Mouse (Mus musculus) CH12.LX (cell line): ENCODE results near the gene Deup1. TPM values are rescaled to one million over a fixed set of nuclear protein-coding genes. Genes with fewer than 3 reads are reported as not detected.
"Not testable (repeated sequence)": the region's sequence is repeated elsewhere in the genome, so short reads cannot be mapped to it uniquely, and the experiment has no call there.

Experiments
- DNase-seq: peaks from one replicate; pipeline ENCODE4 v3.0.0-alpha.2; 2013; ENCODE audit errors: extremely low read depth
- H3K27ac ChIP-seq: 2 replicates; pipeline ENCODE4 v1.5.1; 2012; ENCODE audit warnings: low read depth, mild to moderate bottlenecking, control low read depth, moderate library complexity; ENCODE audit not compliant: insufficient read depth
- H3K27me3 ChIP-seq: replicated peaks from 2 replicates; pipeline ENCODE3; 2012; ENCODE audit warnings: inconsistent platforms
- H3K36me3 ChIP-seq, 2 experiments: replicated peaks in 1 of 2; 2 replicates each; pipeline versions ENCODE3 to v1.6.1; 2012; ENCODE audit warnings: inconsistent platforms in 1 of 2, low read length in 1 of 2, mild to moderate bottlenecking in 1 of 2, mixed read lengths in 1 of 2, moderate library complexity in 1 of 2; ENCODE audit not compliant: control insufficient read depth in 1 of 2, insufficient read depth in 1 of 2
- H3K4me1 ChIP-seq, 2 experiments: 2 replicates each; pipeline ENCODE4 v1.6.1; 2012; ENCODE audit warnings: inconsistent platforms in 1 of 2, moderate library complexity in 1 of 2; ENCODE audit not compliant: insufficient read depth in 2 of 2, control insufficient read depth in 1 of 2
- H3K4me2 ChIP-seq: 2 replicates; pipeline ENCODE4 v1.6.1; 2012; ENCODE audit warnings: low read depth, mild to moderate bottlenecking, control low read depth; ENCODE audit not compliant: poor library complexity, insufficient read depth, severe bottlenecking
- H3K4me3 ChIP-seq, 3 experiments: fragments of 150-350 bp in 1 of 3; sonication (generic) in 1 of 3; replicated peaks in 1 of 3; 2 replicates each; pipeline versions ENCODE3 to v1.5.1; 2011 to 2012; ENCODE audit warnings: low read depth in 2 of 3, low read length in 2 of 3, mild to moderate bottlenecking in 2 of 3, moderate library complexity in 2 of 3, control low read depth in 1 of 3, improper control_type of control experiment in 1 of 3, inconsistent platforms in 1 of 3, mixed read lengths in 1 of 3; ENCODE audit not compliant: poor library complexity in 1 of 3
- H3K79me2 ChIP-seq: replicated peaks from 2 replicates; pipeline ENCODE4 v1.6.1; 2012; ENCODE audit warnings: mild to moderate bottlenecking, moderate library complexity; ENCODE audit not compliant: control insufficient read depth, poor library complexity, insufficient read depth, severe bottlenecking; ENCODE audit errors: extremely low read depth
- H3K9ac ChIP-seq: 2 replicates; pipeline ENCODE4 v1.6.1; 2012; ENCODE audit warnings: low read depth, mild to moderate bottlenecking, control low read depth, moderate library complexity; ENCODE audit not compliant: insufficient read depth
- H3K9me3 ChIP-seq: replicated peaks from 2 replicates; pipeline ENCODE3; 2012; ENCODE audit warnings: low read length, inconsistent platforms, mixed read lengths
- BHLHE40 ChIP-seq: IDR thresholded peaks from 2 replicates; pipeline ENCODE4 v1.6.1; 2011; ENCODE audit warnings: mild to moderate bottlenecking, low read depth, low read length, improper control_type of control experiment
- CHD1 ChIP-seq: IDR thresholded peaks from 2 replicates; pipeline ENCODE4 v1.6.1; 2012; ENCODE audit warnings: low read depth, low read length, improper control_type of control experiment, inconsistent platforms
- CHD2 ChIP-seq: IDR thresholded peaks from 2 replicates; pipeline ENCODE4 v1.6.1; 2011; ENCODE audit warnings: low read length, improper control_type of control experiment
- CTCF ChIP-seq, 2 experiments: IDR thresholded peaks in 1 of 2; conservative IDR thresholded peaks in 1 of 2; 2 replicates each; pipeline ENCODE4 v1.5.1; 2011 to 2012; ENCODE audit warnings: low read depth in 2 of 2, low read length in 2 of 2, improper control_type of control experiment in 1 of 2, inconsistent platforms in 1 of 2, mild to moderate bottlenecking in 1 of 2, moderate library complexity in 1 of 2
- E2F4 ChIP-seq: IDR thresholded peaks from 2 replicates; pipeline ENCODE4 v1.6.1; 2011; ENCODE audit warnings: low read depth, low read length, improper control_type of control experiment; ENCODE audit not compliant: insufficient replicate concordance
- ELF1 ChIP-seq: IDR thresholded peaks from 2 replicates; pipeline ENCODE4 v1.6.1; 2014; ENCODE audit warnings: low read depth, mild to moderate bottlenecking, inconsistent platforms, low read length, improper control_type of control experiment
- EP300 ChIP-seq: IDR thresholded peaks from 2 replicates; pipeline ENCODE4 v1.6.1; 2011; ENCODE audit warnings: low read length, improper control_type of control experiment
- ETS1 ChIP-seq: conservative IDR thresholded peaks from 2 replicates; pipeline ENCODE4 v1.6.1; 2012; ENCODE audit warnings: low read depth, mild to moderate bottlenecking, inconsistent platforms, low read length, improper control_type of control experiment, moderate library complexity
- GABPA ChIP-seq: IDR thresholded peaks from 2 replicates; pipeline ENCODE4 v1.6.1; 2012; ENCODE audit warnings: low read depth, low read length, improper control_type of control experiment, inconsistent platforms; ENCODE audit not compliant: insufficient replicate concordance
- HCFC1 ChIP-seq: IDR thresholded peaks from 2 replicates; pipeline ENCODE4 v1.6.1; 2012; ENCODE audit warnings: low read depth, mild to moderate bottlenecking, inconsistent platforms, low read length, improper control_type of control experiment
- IRF4 ChIP-seq: IDR thresholded peaks from 2 replicates; pipeline ENCODE4 v1.6.1; 2014; ENCODE audit warnings: low read depth, mild to moderate bottlenecking, inconsistent platforms, low read length, improper control_type of control experiment
- JUND ChIP-seq: conservative IDR thresholded peaks from 2 replicates; pipeline ENCODE4 v1.6.1; 2011; ENCODE audit warnings: low read depth, low read length, improper control_type of control experiment
- KAT2A ChIP-seq: IDR thresholded peaks from 2 replicates; pipeline ENCODE4 v1.6.1; 2012; ENCODE audit warnings: low read length, improper control_type of control experiment, inconsistent platforms; ENCODE audit not compliant: insufficient replicate concordance
- MAFK ChIP-seq: IDR thresholded peaks from 2 replicates; pipeline ENCODE4 v1.6.1; 2011; ENCODE audit warnings: low read length, improper control_type of control experiment; ENCODE audit not compliant: insufficient replicate concordance
- MAX ChIP-seq: IDR thresholded peaks from 2 replicates; pipeline ENCODE4 v1.6.1; 2011; ENCODE audit warnings: low read length, improper control_type of control experiment
- MAZ ChIP-seq: IDR thresholded peaks from 2 replicates; pipeline ENCODE4 v1.6.1; 2012; ENCODE audit warnings: low read depth, mild to moderate bottlenecking, inconsistent platforms, low read length, improper control_type of control experiment, moderate library complexity
- MEF2A ChIP-seq: IDR thresholded peaks from 2 replicates; pipeline ENCODE4 v1.6.1; 2014; ENCODE audit warnings: low read depth, mild to moderate bottlenecking, inconsistent platforms, low read length, improper control_type of control experiment, borderline replicate concordance
- MXI1 ChIP-seq: IDR thresholded peaks from 2 replicates; pipeline ENCODE4 v1.6.1; 2011; ENCODE audit warnings: mild to moderate bottlenecking, low read depth, low read length, improper control_type of control experiment
- MYC ChIP-seq: IDR thresholded peaks from 2 replicates; pipeline ENCODE4 v1.6.1; 2011; ENCODE audit warnings: low read depth, mild to moderate bottlenecking, improper control_type of control experiment, low read length
- NELFE ChIP-seq: IDR thresholded peaks from 2 replicates; pipeline ENCODE4 v1.6.1; 2011; ENCODE audit warnings: low read depth, low read length, improper control_type of control experiment
- NRF1 ChIP-seq: IDR thresholded peaks from 2 replicates; pipeline ENCODE4 v1.6.1; 2014; ENCODE audit warnings: low read depth, mild to moderate bottlenecking, inconsistent platforms, low read length, improper control_type of control experiment, moderate library complexity
- PAX5 ChIP-seq: IDR thresholded peaks from 2 replicates; pipeline ENCODE4 v1.6.1; 2012; ENCODE audit warnings: low read length, inconsistent platforms, mixed read lengths
- POLR2A ChIP-seq: IDR thresholded peaks from 2 replicates; pipeline ENCODE4 v1.6.1; 2011; ENCODE audit warnings: low read depth, mild to moderate bottlenecking, improper control_type of control experiment, low read length
- POLR2AphosphoS2 ChIP-seq: IDR thresholded peaks from 2 replicates; pipeline ENCODE4 v1.6.1; 2011; ENCODE audit warnings: low read depth, low read length, improper control_type of control experiment
- RCOR1 ChIP-seq: conservative IDR thresholded peaks from 2 replicates; pipeline ENCODE4 v1.6.1; 2012; ENCODE audit warnings: low read depth, mild to moderate bottlenecking, inconsistent platforms, low read length, improper control_type of control experiment
- SIN3A ChIP-seq: IDR thresholded peaks from 2 replicates; pipeline ENCODE4 v1.6.1; 2012; ENCODE audit warnings: low read length, improper control_type of control experiment, inconsistent platforms
- SMC3 ChIP-seq: IDR thresholded peaks from 2 replicates; pipeline ENCODE4 v1.6.1; 2011; ENCODE audit warnings: low read depth, low read length, improper control_type of control experiment
- TBP ChIP-seq: conservative IDR thresholded peaks from 2 replicates; pipeline ENCODE4 v1.6.1; 2011; ENCODE audit warnings: low read depth, low read length, improper control_type of control experiment
- UBTF ChIP-seq: IDR thresholded peaks from 2 replicates; pipeline ENCODE4 v1.6.1; 2012; ENCODE audit warnings: low read depth, mild to moderate bottlenecking, inconsistent platforms, low read length, improper control_type of control experiment, moderate library complexity
- USF2 ChIP-seq: conservative IDR thresholded peaks from 2 replicates; pipeline ENCODE4 v1.6.1; 2011; ENCODE audit warnings: low read depth, low read length, improper control_type of control experiment
- ZKSCAN1 ChIP-seq: IDR thresholded peaks from 2 replicates; pipeline ENCODE4 v1.6.1; 2012; ENCODE audit warnings: low read depth, inconsistent platforms, low read length, improper control_type of control experiment, borderline replicate concordance
- ZMIZ1 ChIP-seq: IDR thresholded peaks from 2 replicates; pipeline ENCODE4 v1.6.1; 2012; ENCODE audit warnings: low read depth, mild to moderate bottlenecking, inconsistent platforms, low read length, improper control_type of control experiment
- ZNF384 ChIP-seq: IDR thresholded peaks from 2 replicates; pipeline ENCODE4 v1.6.1; 2012; ENCODE audit warnings: low read depth, low read length, improper control_type of control experiment, inconsistent platforms
- dilution Hi-C: fragments of 300-500 bp; cut with MboI; formaldehyde crosslinking; loops from 2 replicates; pipeline ENCODE4 v1.14.3; 2020; ENCODE audit warnings: low sequenced_read_pairs; ENCODE audit not compliant: extremely low pct_unique_long_range_greater_than_20kb, extremely low pct_ligation_motif_present
- in situ Hi-C: fragments of 300-500 bp; cut with MboI; formaldehyde crosslinking; loops from 3 replicates; pipeline ENCODE4 v1.14.3; 2019; ENCODE audit warnings: low sequenced_read_pairs, low pct_ligation_motif_present, low pct_unique_long_range_greater_than_20kb, mixed read lengths
- polyA plus RNA-seq: library from polyadenylated mRNA; unstranded; fragments of >175 nt; gene quantifications from 2 replicates; pipeline ENCODE4 v1.2.1, GENCODE M21; 2012; ENCODE audit warnings: low read depth; ENCODE audit not compliant: insufficient read length
- total RNA-seq, 2 experiments: library from RNA; depleted of rRNA; stranded (reverse); fragments of 300-350 nt in 1 of 2; fragments of >200 nt in 1 of 2; gene quantifications; 2 replicates each; pipeline ENCODE4 v1.2.3; 2012 to 2014

Deup1 gene
- total and polyA plus RNA-seq, 3 experiments, result 0.04 to 0.42 (median 0.29) TPM

DNA sequence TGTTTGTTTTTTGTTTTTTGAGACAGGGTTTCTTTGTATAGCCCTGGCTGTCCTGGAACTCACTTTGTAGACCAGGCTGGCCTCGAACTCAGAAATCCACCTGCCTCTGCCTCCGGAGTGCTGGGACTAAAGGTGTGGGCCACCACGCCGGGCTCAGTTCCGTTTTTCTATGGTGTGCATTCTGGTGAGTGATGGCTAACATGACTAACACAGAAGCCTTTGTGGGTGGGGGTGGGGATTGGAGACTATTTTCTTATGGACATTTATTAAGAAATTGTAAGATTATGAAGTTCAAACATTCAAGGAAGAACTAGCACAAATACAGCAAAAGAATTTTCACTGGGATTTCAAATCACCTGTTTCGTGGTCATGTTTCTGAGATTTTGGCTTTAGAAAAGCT lies 76.7 kb downstream of the Deup1 start:
- in situ Hi-C loops, H3K4me2 ChIP-seq, H3K9ac ChIP-seq, dilution Hi-C loops, H3K79me2 ChIP-seq, H3K9me3 ChIP-seq, H3K4me3 ChIP-seq, H3K27me3 ChIP-seq: not testable (repeated sequence)
- peaks cover 2 to 14% of the 10 kb centered on the region in 2 experiments for H3K36me3 ChIP-seq
- peak; percentile 51 for DNase-seq
- peak overlapping the region; percentile 99; the same call in 1 of the 2 replicates for H3K27ac ChIP-seq
- TF ChIP-seq IRF4, result peak; percentile 50; the same call in 1 of the 2 replicates
- peaks cover 12 to 57% of the 10 kb centered on the region in 2 experiments for H3K4me1 ChIP-seq

DNA sequence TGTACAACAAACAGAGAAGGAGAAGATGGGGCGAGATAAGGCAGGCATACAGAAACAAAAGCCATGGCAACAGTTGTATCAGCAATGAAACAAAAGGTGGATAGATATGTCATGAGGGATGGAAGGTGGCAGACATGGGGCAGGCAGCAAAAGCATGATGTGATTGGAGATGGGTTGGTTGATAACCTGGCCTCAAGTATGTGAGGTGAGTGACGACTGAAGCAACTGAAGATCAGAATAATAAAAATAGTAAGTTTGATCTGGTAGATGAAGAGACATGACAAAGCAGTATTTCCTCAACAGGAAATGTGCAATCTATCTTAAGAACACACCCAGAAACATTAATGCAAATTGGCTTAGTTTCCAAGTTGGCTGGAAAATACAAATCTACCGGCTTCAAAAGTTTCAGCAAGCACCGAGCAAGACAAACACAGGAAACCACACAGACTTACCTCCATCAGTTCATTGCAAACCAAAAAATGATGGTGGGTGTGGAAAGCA lies 77.2 kb downstream of the Deup1 start:
- Histone ChIP-seq H3K9me3 (peaks cover 6% of the 10 kb centered on the region), H3K4me1 (peaks cover 14 to 63% of the 10 kb centered on the region in 2 experiments), H3K4me2 (peak overlapping the region; percentile 31; the same call in 1 of the 2 replicates), H3K27ac (peak overlapping the region; percentile 99), H3K9ac (peak overlapping the region; percentile 19; the same call in 1 of the 2 replicates), H3K27me3 (no peaks in the 10 kb centered on the region), H3K36me3 (peaks cover 2 to 19% of the 10 kb centered on the region in 2 experiments), H3K79me2 (no peaks in the 10 kb centered on the region), H3K4me3 (no peak overlapping the region)
- dilution Hi-C loops, result no loop called here
- peak; percentile 68 for DNase-seq
- in situ Hi-C loops, result no loop called here
- TF ChIP-seq MAX (no peak; the same call in 1 of the 2 replicates), ZKSCAN1 (no peak), UBTF (no peak), NRF1 (no peak), USF2 (no peak), POLR2A (no peak), IRF4 (0 out of 2 replicates have a peak, but pooled peaks have one; percentile 23), EP300 (peak; percentile 70), PAX5 (no peak), GABPA (no peak), JUND (peak; percentile 20; the same call in 1 of the 2 replicates), ZNF384 (no peak), CHD1 (no peak), MXI1 (no peak), ETS1 (peak; percentile 58; the same call in 1 of the 2 replicates), ELF1 (peak; percentile 19; the same call in 1 of the 2 replicates), MAZ (no peak), ZMIZ1 (no peak), NELFE (no peak), POLR2AphosphoS2 (no peak), HCFC1 (no peak; the same call in 1 of the 2 replicates), TBP (0 out of 2 replicates have a peak, but pooled peaks have one; percentile 17), CHD2 (no peak), KAT2A (no peak), SIN3A (no peak; the same call in 1 of the 2 replicates), MYC (no peak; the same call in 1 of the 2 replicates), MEF2A (peak; percentile 75), MAFK (peak; percentile 77), E2F4 (no peak), RCOR1 (no peak), BHLHE40 (0 out of 2 replicates have a peak, but pooled peaks have one; percentile 22), SMC3 (no peak), CTCF (conservative IDR thresholded peaks at IDR 0.05 in 1 of 2, IDR thresholded peaks at IDR 0.05 in 1 of 2; ENCODE audit: low read depth in 2 of 2, low read length in 2 of 2) (no peak)
